Mouse (Mus musculus) heart, adult 18-20 months (tissue): ENCODE measurements around the gene Apaf1. TPM values are rescaled to one million over a fixed set of nuclear protein-coding genes. Genes with fewer than 3 reads are reported as not detected.

Source experiments
- DNase-seq, 2 experiments: peaks; one replicate each; pipeline ENCODE4 v3.0.0; 2021 to 2022; ENCODE audit warnings: mixed read lengths in 1 of 2
- total RNA-seq, 2 experiments: library from RNA; stranded (reverse); gene quantifications; 2 replicates each; pipeline ENCODE4 v1.2.3; 2021

Apaf1 gene
- total RNA-seq, 2 experiments from 2014 or later = 5.6 to 6.5 TPM

DNA sequence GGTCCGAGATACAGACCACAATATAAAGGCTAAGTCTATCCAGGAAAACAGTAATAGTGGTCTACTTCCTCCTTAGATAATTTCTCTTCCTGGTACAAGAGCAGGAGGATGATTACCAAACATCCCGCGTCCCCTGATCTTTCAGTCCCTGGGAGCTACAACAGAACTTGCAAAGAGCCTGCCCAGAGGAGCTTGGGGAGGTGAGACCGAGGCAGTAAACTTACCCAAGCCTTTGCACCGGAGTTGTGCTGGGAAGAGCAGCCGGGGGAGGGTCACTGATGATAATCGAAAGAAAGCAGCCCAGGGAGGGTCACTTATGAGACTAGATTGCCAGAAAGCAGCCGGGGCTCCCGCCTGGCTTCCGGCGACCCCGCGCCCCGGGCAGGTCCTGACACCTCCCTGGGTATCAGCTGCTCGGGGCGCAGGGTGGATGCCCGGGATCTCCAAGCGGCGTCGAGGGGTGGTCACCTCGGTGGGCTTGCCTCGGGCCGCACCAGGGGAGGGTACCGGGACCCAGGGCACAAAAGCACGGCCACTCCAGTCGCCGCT lies 537 bp downstream of the Apaf1 start:
- DNase-seq = peak in 1 of 2 experiments; percentile 60

DNA sequence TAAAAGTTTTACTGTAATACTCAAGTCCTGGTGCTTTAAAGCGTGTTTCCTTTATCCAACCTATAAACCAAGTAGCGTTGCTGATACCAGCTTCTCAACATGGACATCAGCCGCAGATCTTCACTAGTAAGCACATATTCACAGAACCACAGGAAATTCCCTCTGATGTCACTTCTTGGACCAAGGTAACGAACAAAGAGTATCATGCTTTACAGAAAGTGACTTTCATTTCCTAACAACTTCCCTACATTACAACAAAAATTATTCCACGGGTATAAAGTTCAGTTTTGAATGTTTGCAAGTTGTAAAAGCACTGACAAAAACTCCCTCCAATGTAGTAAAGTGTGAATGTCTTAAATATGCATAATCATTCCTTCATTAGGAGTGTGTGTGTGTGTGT lies 2.0 kb downstream of the Apaf1 start:
- no peak for DNase-seq

DNA sequence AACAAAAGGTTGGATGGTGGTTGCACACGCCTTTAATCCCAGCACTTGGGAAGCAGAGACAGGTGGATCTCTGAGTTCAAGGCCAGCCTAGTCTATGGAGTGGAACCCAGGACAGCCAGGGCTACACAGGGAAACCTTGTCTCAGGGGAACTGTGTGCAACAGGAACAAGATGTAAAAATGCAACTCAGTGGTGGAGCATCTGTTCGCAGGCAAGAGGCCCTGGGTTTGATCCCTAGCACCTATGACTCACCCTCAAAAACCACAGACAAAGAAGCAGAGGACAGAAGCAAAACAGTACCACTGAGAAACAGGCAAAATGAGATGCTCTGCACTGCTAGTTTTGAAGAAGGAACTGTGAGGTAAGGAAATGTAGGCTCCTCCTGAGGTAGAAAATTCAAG lies 5.9 kb downstream of the Apaf1 start:
- no peak for DNase-seq

DNA sequence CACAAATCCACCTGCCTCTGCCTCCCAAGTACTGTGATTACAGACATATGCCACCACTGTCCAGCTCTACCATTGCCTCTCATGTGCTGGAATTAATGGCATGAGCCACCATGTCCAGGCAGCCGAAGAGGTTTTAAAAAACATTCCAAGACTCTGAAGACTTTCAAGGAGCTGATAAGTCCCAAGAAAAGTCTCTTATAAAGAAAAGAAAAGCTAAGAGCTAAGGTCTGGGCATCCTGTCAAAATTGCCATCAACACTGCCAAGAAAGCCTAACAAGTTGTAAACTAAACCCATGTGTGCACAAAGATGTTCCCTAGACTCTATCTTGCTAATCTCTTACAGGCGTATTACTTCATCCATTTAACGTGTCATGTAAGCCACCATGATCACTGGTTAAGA lies 9.2 kb downstream of the Apaf1 start:
- peak; percentile 21 to 26 for DNase-seq

DNA sequence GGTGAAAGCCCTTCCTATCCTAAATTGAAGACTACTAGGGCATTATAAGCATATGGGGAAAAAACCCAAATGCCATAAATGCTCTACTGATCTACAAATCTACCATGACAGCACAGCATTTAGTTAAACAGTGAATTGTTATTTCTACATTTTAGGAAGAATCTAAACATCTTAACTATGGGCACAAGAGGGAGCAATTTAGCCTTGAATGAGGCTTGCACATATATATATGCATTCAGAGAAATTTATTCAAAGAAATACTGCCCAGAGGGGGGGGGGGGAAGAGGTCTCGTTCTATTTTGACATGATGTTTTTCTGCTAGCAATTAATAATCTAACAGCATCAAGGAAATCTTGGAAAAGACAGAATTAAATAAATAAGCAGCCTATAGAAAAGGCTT lies 10.8 kb downstream of the Apaf1 start:
- no peak for DNase-seq

DNA sequence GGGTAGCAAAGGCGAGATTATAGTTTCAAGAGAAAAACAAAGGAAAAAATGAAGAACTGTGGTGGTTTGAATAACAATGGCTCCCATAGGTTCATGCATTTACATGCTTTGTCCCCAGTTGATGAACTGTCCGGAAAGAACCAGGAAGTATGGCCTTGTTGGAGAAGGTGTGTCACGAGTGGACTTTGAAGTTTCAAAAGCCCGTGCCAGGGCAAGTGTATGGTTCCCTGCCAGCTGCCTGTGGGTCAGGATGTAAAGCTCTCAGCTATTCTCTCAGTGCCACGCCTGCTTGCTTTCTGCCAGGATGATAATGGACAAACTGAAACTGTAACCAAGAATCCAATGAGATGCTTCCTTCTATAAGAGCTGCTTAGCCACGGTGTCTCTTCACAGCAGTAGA lies 20.2 kb downstream of the Apaf1 start:
- DNase-seq = no peak

DNA sequence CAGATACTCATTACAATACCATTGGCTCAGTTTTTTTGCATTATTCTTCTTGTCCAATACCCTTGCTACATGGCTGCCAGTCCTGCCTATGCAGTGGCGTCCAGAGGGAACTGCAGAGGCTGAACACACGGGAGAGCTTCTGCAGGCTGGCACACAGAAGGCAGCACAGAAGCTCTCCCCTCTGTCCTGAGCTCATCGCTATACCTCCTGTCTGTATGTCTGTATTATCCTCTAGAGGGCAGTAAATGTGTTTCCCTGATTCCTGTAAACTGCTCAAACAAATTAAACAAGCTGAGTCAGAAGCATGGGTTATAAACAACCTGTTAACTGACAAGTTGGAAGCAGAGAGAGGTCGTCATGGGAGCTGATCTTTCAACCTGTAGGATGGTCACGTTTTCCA lies 21.8 kb downstream of the Apaf1 start:
- peak in 1 of 2 experiments; percentile 19 for DNase-seq

DNA sequence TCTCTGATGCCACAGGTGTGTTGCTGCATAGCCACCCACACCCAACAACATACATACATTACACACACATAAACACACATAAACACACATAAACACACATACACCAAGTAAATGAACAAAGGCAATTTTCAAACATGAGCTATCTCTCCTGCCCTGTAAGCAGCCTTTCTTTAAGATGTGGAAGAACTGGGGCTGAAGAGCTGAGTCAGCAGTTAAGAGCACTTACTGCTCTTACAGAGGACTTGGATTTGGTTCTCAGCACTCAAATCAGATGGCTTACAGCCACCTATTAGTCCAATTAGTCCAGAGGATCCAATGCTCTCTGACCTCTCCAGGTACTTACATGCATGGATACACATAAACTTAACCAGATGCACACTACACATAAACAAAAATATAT lies 29.8 kb downstream of the Apaf1 start:
- no peak for DNase-seq

DNA sequence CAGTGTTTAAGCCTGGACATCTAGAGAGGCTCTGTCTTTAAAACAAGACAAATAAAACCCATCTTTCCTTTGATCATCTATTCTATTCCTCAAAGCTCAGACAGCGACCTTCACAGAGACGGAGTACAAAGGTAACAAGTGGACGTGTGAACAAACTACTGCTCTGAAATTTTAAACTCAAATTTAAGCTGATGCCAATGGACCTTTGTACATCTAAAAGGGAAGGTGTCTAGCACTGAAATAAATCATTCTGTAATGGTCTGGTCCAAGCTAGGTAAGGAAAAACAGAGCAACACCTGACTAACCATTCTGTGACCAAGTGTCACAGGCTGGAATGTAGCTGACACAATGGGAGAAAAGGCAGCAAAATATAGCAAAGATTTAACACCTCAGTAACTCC lies 31.4 kb downstream of the Apaf1 start:
- no peak for DNase-seq

DNA sequence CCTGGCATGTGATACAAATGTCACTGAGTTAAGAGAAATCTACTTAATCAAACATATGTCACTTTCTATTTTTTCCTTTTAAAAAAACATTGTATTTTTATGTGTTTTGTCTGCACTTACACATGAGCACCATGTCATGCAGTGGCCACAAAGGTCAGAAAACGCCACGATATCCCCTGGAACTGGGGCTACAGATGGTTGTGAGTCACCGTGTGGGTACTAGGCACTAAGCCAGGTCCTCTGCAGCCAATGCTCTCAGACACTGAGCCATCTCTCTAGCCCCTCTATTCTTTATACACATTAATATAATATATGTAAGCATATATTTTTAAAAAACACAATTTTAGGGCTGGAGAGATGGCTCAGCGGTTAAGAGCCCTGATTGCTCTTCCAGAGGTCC lies 32.9 kb downstream of the Apaf1 start:
- DNase-seq = no peak

DNA sequence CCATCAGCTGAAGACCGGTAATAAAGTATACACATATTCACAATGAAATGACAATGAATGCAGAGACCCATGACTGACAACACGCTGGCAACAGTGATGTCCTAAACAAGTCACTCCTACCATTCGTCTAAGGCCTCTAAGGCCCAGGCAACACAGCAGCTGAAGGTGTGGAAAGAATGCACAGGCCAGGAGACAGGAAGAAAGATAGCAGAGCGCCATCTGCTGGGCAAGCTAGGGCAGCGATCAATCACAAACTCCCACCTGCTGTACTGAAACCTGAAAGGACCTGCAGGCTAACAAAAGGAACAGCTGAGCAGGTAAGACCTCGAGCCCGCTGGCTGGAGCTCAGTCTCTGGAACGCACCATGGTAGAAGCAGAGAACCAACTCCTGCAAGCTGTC lies 48.6 kb downstream of the Apaf1 start:
- DNase-seq = peak; percentile 38 to 79

DNA sequence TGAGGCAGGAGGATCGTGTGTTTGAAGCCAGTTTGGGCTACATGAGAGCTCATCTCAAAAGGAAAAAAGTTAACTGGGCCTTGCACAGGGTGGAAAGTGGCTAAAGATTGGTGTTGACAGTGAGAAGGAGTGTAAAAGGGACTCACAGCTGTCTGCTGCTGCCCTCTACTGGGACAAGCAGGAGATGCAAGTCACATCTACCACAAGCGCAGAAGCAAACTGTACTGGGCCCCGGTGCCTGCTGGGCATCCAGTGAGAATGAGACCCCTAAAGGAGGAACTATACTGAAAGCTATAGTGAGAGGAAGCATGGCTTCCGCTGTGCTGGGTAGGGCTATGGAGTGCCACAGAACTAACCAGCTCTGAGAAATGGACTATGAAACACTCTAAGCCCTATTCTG lies 50.2 kb downstream of the Apaf1 start:
- peak; percentile 74 to 91 for DNase-seq

DNA sequence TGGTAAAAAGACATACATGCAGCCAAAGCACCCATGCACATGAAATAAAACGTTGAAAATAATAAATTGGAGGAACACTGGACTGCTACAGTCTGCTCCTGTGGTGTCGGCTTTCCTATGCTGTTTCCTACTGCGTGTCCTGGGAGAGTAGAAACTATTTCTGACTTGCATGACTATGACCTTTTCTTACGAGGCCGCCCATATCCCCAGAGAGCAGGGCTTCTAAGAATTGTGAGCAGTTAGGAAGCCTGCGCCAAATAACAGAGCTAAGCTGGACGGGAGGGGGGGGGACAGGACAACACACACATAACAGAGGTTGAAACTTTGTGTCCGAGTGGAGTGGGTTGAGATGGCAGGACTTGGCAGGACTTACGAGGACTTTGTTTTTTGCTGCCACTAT lies 51.4 kb downstream of the Apaf1 start:
- DNase-seq = peak; percentile 37 to 42

DNA sequence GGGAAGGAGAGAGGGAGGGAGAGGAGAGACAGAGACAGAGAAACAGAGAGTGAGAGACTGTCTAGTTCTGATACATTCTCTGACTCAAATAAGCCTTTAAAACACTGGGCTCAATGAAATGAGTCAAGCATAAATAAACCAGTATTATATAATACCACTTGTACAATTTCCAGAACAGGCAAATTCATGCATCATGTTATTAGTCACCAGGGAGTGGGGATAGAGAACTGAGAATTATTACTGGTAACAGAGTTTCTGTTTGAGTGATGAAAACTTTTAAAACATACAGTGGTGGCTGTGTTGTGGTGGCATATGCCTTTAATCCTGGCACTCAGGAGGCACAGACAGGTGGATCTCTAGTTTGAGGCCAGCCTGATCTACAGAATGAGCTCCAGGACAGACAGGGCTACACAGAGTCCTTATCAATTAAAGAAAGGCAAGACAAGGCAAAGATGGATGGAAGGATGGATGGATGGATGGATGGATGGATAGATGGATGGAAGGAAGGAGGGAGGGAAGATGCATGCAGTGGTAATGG lies 53.5 kb downstream of the Apaf1 start:
- DNase-seq = no peak

DNA sequence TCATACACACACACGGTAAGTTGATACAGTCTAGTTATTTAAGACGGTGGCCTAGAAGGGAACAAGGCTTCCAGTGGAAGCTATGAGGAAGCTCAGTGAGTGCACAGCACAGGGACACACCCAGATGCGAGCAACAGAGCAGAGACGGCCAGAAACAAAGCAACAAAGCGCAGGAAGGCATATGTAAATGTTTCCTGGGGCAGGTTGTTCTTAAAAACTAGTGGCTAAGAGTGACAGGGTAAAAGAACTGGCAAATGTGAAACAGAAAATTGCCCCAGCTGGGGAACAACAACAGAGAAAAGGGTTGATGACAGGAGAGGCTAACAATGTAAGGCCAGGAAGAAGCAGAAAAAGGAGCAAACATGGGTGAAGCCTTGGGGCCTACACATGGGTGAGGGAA lies 54.6 kb downstream of the Apaf1 start:
- no peak for DNase-seq

DNA sequence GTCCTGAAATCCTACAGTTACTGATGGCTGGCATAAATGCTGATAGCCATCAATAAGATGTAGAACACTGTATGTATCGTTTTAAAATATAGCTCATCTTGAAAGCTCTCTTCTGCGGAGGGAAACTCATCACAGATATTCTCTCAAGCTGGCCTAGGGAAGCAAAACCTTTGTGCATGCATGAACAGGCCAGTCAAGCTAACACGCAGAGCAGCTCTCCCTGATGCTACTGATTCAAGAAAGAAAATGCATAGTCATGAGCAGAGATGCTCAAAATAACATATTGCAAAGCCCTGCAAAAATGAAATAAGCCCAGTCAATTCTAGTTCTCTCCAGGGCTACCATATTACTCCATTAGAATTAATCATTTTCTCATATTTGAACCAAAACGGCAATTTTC lies 55.1 kb downstream of the Apaf1 start:
- no peak for DNase-seq

DNA sequence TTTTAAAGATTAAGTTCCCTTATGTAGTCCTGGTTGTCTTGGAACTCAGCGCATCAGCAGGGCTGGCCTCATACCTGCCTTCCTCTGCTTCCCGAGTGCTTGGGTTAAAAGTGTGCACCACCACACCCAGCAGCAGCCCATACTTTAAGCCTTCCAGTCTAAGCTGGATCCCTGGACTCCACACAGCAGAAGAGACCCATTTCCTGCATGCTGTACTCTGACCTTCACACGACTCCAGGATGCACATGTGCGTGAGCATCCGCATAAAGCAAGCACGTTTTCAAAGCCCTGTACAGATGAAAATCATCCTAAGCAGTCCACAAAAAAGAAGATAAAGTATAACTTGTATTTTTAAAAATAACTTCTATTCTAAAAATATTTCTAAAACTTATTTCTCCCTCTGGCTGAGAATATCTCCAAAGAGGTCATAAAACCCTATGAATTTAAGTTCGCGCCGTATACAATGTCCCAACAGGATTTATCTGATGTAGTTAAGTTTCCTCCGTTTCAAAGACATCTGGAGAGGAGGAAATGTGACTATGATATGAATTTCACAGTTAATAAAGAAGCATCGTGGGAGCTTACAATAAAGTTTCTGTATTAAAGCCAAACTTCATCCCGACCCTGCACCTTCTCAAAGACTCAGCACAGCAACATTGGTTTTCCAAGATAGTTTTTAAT lies 76.6 kb downstream of the Apaf1 start:
- no peak for DNase-seq

DNA sequence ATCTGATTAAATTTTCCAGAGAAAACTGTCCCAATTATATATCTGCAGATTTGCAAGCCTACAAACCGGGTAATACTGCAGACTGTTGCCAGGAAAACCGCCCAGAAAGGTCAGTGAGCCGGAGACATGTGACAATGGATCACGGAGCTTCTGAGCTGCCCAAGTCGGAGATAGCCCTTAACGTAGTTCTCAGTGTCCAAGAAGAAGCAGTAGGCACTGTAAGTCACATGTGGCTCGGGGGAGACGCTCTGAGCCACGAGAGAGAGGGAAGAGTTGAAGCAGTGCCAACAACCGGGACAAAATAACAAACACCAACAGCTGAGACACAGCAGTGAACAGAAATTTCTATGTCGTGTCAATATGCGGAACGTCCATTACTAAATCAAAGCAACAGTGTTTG lies 81.1 kb downstream of the Apaf1 start:
- DNase-seq = peak; percentile 56 to 60

DNA sequence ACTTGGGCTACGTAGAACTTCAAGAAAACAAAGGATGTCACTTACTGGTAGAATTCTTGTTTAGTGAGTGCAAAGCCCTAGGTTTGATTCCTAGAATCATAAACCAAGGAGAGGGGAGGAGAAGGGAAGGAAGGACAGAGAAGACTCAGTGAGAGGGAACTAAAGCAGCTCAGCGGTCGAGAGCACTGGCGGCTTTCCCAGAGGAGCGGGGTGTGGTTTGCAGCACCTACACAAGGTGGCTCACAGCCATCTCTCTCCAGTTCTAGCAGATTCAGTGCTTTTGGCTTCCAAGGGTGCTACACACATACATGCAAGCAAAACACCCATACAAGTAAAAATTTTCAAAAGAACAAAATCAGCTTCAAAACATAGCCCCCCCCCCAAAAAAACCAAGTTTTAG lies 82.7 kb downstream of the Apaf1 start:
- no peak for DNase-seq

DNA sequence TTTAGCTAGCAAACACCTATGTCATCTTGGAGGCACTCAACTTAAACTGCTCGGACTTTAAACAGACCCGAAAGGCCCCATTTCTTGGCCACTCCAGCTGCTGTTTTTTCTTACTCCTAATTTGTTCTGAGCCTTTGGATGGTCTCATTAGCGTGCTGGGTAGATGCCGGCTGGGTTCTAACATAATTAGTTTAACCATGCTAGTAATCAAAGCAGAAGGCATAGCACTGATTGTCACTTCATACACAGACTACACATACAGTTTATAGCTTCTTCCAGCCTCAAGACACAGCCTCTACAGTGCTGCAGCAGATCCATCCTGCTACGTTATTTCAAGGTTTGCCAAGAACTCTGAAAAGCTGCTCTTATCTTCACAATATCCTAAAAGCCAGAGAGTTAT lies 88.7 kb downstream of the Apaf1 start:
- no peak for DNase-seq

DNA sequence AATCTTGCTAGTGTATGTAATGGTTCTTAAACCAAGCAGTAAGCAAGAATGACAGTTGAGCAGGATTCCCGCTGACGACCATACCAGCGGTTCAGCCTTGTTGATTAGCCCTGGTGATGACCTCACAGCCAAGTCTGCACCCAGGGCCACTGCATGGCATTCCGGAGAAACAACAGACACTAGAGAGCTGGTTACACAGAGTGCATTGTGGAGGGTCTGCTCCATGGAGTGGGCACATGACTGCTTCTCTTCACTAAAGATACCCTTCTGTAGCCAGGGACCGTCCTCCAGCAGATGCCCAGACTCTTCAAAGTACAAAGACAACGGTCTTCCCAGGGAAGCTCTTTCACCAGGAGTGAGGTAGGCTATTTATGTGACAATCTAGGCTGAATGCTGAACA lies 90.3 kb downstream of the Apaf1 start:
- DNase-seq = no peak

DNA sequence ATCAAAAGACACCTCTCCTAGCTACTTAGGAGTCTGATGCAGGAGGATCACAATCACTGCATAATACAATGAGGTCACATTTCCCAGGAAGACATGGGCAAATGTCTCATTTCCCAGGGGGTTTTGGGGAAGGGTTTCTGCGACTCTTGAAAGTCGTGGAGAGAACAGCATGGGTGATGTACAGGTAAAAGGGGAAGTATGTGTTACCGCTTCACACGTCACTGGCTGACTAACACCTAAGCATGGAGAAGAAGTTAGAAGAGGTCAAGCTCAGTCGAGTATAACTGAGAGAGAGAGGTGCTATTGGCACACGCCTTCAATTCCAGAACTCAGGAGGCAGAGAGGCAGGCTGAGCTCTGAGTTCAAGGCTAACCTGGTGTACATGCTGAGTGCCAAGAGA lies 92.2 kb downstream of the Apaf1 start:
- no peak for DNase-seq

DNA sequence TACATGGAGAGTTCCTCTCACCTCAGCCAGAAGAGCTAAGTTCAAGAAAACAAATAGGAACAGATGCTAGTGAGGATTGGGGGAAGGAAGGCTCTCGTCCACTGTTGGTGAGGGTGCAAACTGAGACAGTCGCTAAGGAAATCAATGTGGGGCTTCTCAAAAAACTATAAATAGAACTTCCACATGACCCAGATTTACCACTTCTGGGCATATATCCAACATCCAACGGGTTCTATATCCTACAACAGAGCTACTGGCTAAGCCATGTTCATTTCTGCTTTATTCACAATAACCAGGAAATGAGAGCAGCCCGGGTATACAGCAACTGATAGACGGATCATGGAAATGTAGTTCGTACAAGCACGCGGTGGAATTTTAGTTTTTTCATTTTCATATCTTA lies 99.5 kb downstream of the Apaf1 start:
- DNase-seq = peak in 1 of 2 experiments; percentile 39

DNA sequence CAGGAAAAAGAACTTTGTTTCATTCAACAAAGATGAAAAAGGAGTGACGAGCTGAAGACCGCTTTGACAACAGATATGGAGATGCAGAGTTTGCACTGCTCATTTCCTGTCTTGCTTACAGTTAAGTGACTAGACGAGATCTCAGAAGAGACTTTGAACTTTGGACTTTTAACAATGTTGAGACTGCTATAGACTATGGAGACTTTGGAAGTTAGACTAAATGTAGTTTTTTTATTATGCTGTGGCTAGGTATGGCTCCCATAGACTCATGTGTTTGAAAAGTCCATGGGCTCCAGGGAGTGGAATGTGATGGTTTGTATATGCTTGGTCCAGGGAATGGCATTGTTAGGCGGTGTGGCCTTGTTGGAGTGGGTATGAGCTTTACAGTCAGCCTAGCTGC lies 100.8 kb downstream of the Apaf1 start:
- DNase-seq = no peak
